Mouse (Mus musculus) forebrain, embryonic 13.5 days (tissue): ENCODE data around the gene F2rl1. TPM values are rescaled to one million over a fixed set of nuclear protein-coding genes. Genes with fewer than 3 reads are reported as not detected.

Experiments used
- ATAC-seq: fragments of 200-750 bp; cut with Nextera tagmentation; 2 replicates; pipeline ENCODE4 v1.8.0; 2017
- H3K27ac ChIP-seq: fragments of 300-500 bp; sonication (generic); 2 replicates; pipeline ENCODE4 v1.5.1; 2015; ENCODE audit warnings: inconsistent platforms, mild to moderate bottlenecking, moderate library complexity
- H3K27me3 ChIP-seq: fragments of 300-500 bp; sonication (generic); 2 replicates; pipeline ENCODE4 v1.6.1; 2015; ENCODE audit warnings: mild to moderate bottlenecking, inconsistent platforms
- H3K36me3 ChIP-seq: fragments of 300-500 bp; sonication (generic); 2 replicates; pipeline ENCODE4 v1.6.1; 2015; ENCODE audit warnings: mild to moderate bottlenecking, inconsistent platforms; ENCODE audit not compliant: poor library complexity, severe bottlenecking
- H3K4me1 ChIP-seq: fragments of 300-500 bp; sonication (generic); 2 replicates; pipeline ENCODE4 v1.6.1; 2015; ENCODE audit warnings: inconsistent platforms
- H3K4me2 ChIP-seq: fragments of 300-500 bp; sonication (generic); 2 replicates; pipeline ENCODE4 v1.6.1; 2015; ENCODE audit warnings: inconsistent platforms, mild to moderate bottlenecking, moderate library complexity
- H3K4me3 ChIP-seq: fragments of 300-500 bp; sonication (generic); 2 replicates; pipeline ENCODE4 v1.5.1; 2015; ENCODE audit warnings: mild to moderate bottlenecking, inconsistent platforms
- H3K9ac ChIP-seq: fragments of 300-500 bp; sonication (generic); 2 replicates; pipeline ENCODE4 v1.6.1; 2015; ENCODE audit warnings: mild to moderate bottlenecking, inconsistent platforms
- H3K9me3 ChIP-seq: fragments of 300-500 bp; sonication (generic); replicated peaks from 2 replicates; pipeline ENCODE4 v1.6.1; 2016; ENCODE audit warnings: inconsistent platforms
- WGBS: fragments of 180-500 bp; shearing (Covaris S2); methylation state at CpG from one replicate; pipeline ENCODE4 v1.1.7; 2015; 5-methylcytosine and 5-hydroxymethylcytosine counted together
- polyA plus RNA-seq: library from polyadenylated mRNA; unstranded; fragments of >200 nt; fragmentation: Nextera tagmentation; extraction: Ambion mirVana; gene quantifications from 2 replicates; pipeline ENCODE4 v1.2.1, GENCODE M21; 2015

The F2rl1 gene
- 0.08 TPM in 1 of 2 replicates, not detected in the other for polyA plus RNA-seq

DNA sequence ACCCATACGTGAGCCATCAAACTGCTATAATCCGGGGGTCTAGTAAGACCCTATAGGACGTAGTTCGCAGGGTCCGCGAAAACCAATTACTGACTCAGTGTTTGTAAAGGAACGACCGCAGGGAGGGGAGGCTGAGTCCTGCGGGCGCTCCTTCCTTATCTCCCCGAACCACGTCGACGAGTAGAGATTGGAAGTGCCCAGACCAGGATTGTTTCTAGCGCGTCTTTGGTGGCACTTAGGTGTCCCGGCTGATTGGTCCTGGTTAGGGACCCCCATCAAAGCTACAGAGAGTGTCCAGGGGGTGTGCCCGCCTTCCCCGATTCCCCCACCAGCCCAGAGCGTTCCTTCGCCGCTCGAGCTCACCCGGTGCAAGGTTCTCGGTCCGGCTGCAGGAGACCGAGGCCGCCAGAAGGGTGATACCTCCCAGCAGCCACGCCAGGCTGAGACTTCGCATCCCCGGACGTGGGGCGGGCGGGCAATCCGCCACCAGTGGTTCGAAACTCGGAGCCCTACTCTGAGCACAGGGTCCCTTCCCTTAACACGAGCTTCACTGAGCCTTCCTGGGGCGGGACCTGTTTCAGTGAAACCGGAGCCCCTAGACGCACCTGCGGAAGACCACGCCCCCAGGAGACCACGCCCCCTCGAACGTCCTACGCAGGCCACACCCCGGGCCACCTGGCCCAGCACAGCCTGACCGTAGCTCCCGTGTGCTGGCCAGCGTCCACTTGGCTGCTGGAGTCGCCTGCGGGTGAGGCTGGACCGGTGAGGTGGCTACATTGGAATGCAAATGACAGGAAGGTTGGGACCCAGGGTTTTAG lies at the start of gene F2rl1:
Gene F2rl1, minus strand, starts transcription at position 554 of the 818 bp plus-strand sequence.
- peak within 1 kb of the TSS; percentile 49 for H3K9ac ChIP-seq
- peak within 1 kb of the TSS; percentile 40 for H3K4me3 ChIP-seq
- peaks cover 17% of the 10 kb centered on the region for H3K4me1 ChIP-seq
- no peak within 1 kb of the TSS for H3K27ac ChIP-seq
- peaks cover 51% of the 10 kb centered on the region for H3K27me3 ChIP-seq
- peak within 1 kb of the TSS; percentile 73 for H3K4me2 ChIP-seq
- H3K36me3 ChIP-seq = no peaks in the 10 kb centered on the region
- under 1% methylated on average over 54 of the region's 54 CpGs for WGBS
- peak; percentile 57 for ATAC-seq
- H3K9me3 ChIP-seq = no peaks in the 10 kb centered on the region

DNA sequence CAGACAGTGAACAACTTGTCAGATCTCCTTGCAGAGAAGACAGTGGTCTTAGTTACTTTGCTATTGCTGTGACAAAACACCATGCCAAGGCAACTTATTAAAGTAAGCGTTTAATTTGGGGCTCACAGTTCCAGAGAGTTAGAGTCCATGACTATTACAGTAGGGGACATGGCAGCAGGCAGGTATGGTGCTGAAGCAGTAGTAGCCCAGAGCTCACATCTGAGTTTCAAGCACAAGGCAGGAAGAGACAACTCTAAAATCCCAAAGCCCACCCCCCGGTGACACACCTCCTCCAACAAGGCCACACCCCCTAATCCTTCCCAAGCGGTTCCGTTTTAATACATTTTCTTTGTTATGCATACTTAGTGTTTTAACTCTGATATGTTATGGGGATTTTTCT lies 45.9 kb upstream of the F2rl1 start:
- Histone ChIP-seq H3K4me1 (no peaks in the 10 kb centered on the region), H3K36me3 (no peaks in the 10 kb centered on the region), H3K4me3 (no peak overlapping the region), H3K9me3 (no peaks in the 10 kb centered on the region; the same call in 1 of the 2 replicates), H3K27me3 (no peaks in the 10 kb centered on the region), H3K9ac (no peak overlapping the region), H3K27ac (no peak overlapping the region), H3K4me2 (no peak overlapping the region)
- WGBS = 95% methylated on average over 4 of the region's 4 CpGs
- ATAC-seq = no peak

DNA sequence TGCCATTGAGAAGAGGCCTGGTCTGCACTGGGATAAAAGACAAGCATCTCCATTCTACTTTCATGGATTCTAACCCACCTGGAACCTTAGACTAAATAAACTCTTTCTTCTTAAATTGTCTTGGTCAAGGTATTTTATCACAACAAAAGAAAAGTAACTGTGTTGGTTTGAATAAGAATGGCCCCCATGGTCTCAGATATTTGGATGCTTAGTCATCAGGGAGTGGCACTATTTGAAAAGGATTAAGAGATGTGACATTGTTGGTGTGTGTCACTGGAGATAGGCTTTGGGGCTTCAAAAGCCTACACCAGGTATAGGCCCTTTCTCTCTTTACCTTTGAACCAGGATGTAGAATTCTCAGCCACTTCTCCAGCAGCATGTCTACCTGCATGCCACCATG lies 44.3 kb upstream of the F2rl1 start:
- Histone ChIP-seq H3K4me2 (no peak overlapping the region), H3K9me3 (no peaks in the 10 kb centered on the region; the same call in 1 of the 2 replicates), H3K4me1 (no peaks in the 10 kb centered on the region), H3K27me3 (no peaks in the 10 kb centered on the region), H3K9ac (no peak overlapping the region), H3K4me3 (no peak overlapping the region), H3K36me3 (no peaks in the 10 kb centered on the region), H3K27ac (no peak overlapping the region)
- no peak for ATAC-seq

DNA sequence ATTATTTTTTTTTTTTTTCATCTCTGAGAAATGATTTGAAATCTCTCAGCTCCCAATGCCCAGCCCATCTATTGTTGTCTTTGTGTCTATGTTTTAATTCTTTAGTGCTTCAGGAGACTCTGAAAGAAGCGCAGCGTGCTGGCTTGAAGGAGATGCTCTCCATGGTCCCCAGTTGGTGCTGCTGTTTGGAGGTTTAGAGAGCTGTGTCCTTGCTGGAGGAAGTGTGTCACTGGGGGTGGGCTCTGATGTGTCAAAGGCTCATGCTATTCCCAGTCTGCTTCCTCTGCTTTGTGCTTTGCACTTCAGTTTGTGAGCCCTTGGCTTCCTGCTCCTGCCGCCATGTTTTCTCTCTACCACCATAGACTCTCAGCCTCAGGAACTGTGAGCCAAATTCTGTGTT lies 43.3 kb upstream of the F2rl1 start:
- Histone ChIP-seq H3K27me3 (no peaks in the 10 kb centered on the region), H3K4me1 (no peaks in the 10 kb centered on the region), H3K9me3 (no peaks in the 10 kb centered on the region; the same call in 1 of the 2 replicates), H3K9ac (no peak overlapping the region), H3K4me2 (no peak overlapping the region), H3K36me3 (no peaks in the 10 kb centered on the region), H3K4me3 (no peak overlapping the region), H3K27ac (no peak overlapping the region)
- WGBS = 94% methylated on average over 3 of the region's 3 CpGs
- ATAC-seq = no peak

DNA sequence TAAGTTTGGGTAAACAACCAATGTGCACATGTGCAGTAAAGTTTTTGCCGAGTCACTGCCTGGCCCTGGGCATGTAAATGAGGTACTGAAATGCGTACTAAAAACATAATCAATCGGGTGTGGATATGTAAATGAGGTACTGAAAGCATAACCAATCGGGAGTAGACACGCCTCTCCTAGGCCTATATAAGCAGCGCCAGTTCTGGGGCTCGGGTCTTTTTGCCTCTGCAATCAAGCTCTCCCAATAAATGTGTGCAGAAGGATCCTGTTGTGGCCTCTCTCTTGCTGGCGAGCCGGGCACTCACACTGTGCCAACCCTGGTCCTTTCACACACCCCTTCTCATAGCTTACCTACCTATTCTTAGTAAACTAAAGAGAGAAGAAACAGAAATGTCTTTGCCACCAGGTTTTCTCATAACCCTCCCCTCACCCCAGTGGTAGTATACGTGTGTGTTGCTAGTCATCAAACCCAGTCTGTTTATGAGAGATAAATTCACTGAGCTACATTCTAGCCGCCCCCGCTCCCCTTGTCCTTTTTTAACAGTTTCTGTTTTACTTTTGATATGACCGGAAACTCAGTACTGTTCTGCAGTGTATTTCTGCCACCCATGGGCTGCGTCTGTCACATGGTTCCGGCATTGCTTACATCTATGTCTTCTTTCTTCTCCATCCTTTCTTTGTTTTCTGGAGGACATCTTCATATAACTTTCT lies 42.0 kb upstream of the F2rl1 start:
- Histone ChIP-seq H3K36me3 (no peaks in the 10 kb centered on the region), H3K27ac (no peak overlapping the region), H3K27me3 (no peaks in the 10 kb centered on the region), H3K9me3 (no peaks in the 10 kb centered on the region; the same call in 1 of the 2 replicates), H3K9ac (no peak overlapping the region), H3K4me3 (no peak overlapping the region), H3K4me1 (no peaks in the 10 kb centered on the region), H3K4me2 (no peak overlapping the region)
- WGBS = 95% methylated on average over 15 of the region's 15 CpGs
- ATAC-seq = no peak

DNA sequence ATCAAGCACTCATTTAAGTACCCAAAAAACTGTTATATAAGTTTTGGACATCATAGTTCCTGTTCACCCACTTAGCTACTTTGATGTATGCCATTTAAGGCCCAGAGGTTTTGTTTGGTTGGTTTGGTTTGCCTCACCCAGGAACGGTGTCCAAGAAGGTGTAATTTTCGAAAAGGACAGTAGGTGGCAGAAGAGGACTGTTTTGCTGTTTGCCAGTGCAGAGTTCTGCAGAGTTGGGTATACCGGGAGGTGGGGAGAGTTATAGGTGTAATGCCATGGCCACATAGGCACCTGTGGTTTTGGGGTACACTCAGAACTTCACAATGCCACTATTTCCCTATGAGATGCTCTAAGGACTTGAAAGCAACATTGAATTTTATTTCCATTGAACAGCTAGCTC lies 38.7 kb upstream of the F2rl1 start:
- H3K4me1 ChIP-seq = no peaks in the 10 kb centered on the region
- no peak overlapping the region for H3K4me3 ChIP-seq
- H3K4me2 ChIP-seq = no peak overlapping the region
- H3K9ac ChIP-seq = no peak overlapping the region
- no peaks in the 10 kb centered on the region for H3K27me3 ChIP-seq
- peak; percentile 93 for ATAC-seq
- H3K9me3 ChIP-seq = no peaks in the 10 kb centered on the region
- no peaks in the 10 kb centered on the region for H3K36me3 ChIP-seq
- 3% methylated on average over 3 of the region's 3 CpGs for WGBS
- no peak overlapping the region for H3K27ac ChIP-seq

DNA sequence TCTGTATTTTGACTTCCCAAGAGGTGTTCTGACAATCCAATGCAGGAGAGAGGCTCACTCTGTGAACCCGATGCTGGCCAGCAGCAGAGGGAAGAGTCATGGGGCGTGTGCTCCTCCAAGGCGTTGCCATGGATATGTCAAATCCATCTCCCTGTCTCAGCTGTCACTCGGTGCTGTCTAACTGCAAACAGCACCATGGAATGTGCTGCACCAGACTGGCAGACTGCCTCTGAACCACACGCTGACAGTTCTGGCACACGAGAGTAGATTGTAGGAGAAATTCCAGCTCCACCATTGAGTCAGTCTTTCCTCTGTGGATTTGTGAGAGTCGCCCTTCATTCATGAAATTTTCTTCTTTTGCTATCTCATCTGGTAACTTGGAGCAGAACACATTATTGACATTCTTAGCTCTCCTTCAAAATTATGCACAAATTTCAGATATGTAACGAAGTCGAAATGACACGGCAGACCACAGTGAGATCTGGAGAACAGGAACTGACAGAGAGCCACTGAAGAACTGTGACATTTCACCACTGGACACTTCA lies 38.1 kb upstream of the F2rl1 start:
- ATAC-seq = peak; percentile 78
- no peaks in the 10 kb centered on the region for H3K27me3 ChIP-seq
- no peaks in the 10 kb centered on the region for H3K9me3 ChIP-seq
- H3K9ac ChIP-seq = no peak overlapping the region
- H3K36me3 ChIP-seq = no peaks in the 10 kb centered on the region
- no peak overlapping the region for H3K27ac ChIP-seq
- H3K4me1 ChIP-seq = no peaks in the 10 kb centered on the region
- no peak overlapping the region for H3K4me3 ChIP-seq
- H3K4me2 ChIP-seq = no peak overlapping the region
- WGBS = 62% methylated on average over 10 of the region's 10 CpGs

DNA sequence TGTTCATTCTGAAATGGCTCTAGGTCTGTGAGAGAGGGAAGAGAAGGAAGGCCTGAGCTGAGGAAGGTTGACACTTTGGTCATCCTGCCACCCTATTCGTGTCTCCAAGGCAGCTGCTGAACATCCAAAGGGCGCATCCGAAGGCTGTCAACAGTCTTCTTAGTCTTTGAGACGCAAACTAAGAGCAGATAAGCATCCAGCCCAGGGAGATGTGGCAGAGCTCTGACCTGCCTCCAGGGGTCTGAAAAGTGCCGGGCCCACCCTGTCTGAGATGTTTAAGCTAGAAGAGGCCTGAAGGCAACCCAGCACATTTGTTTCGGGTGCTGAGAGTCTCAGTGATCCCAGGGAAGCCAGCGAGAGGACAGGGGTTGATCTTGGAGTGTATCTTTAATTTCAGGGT lies 32.3 kb upstream of the F2rl1 start:
- no peak for ATAC-seq
- Histone ChIP-seq H3K9ac (no peak overlapping the region), H3K4me1 (no peaks in the 10 kb centered on the region), H3K36me3 (no peaks in the 10 kb centered on the region), H3K4me2 (no peak overlapping the region), H3K4me3 (no peak overlapping the region), H3K9me3 (no peaks in the 10 kb centered on the region), H3K27me3 (no peaks in the 10 kb centered on the region), H3K27ac (no peak overlapping the region)
- 86% methylated on average over 7 of the region's 7 CpGs for WGBS

DNA sequence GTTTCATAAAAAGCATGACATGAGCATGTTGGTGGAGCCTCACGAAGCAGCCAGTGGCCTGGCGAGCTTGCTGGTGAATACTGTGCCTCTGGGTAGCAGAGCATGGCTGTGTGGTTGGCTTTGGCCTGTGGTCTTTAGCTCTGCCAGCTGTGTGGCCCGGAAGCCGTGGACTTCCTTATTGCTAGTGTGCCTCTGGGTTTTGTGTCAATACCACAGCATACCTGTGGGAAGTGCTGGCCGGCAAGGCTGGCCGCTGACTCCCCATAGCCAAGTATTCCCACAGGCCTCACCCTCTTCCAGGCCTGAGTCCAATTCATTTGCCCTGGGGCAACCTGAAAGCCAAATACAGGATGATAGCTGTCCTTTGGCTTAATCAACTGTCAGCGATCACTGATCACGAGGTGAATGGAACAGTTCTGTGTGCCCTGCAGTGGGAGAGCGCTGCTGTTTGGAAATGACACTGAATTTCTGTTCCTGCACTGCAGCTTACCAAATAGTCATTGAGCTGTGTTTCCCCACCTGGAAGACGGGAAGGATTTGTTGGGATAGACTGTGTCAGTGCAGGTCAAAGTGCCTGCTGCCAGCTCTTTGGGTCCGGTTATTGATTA lies 29.0 kb upstream of the F2rl1 start:
- no peak overlapping the region for H3K4me2 ChIP-seq
- WGBS = 84% methylated on average over 11 of the region's 11 CpGs
- no peak overlapping the region for H3K4me3 ChIP-seq
- no peak overlapping the region for H3K9ac ChIP-seq
- H3K9me3 ChIP-seq = no peaks in the 10 kb centered on the region
- ATAC-seq = no peak
- no peaks in the 10 kb centered on the region for H3K36me3 ChIP-seq
- no peak overlapping the region for H3K27ac ChIP-seq
- peaks cover 6% of the 10 kb centered on the region for H3K4me1 ChIP-seq
- H3K27me3 ChIP-seq = no peaks in the 10 kb centered on the region

DNA sequence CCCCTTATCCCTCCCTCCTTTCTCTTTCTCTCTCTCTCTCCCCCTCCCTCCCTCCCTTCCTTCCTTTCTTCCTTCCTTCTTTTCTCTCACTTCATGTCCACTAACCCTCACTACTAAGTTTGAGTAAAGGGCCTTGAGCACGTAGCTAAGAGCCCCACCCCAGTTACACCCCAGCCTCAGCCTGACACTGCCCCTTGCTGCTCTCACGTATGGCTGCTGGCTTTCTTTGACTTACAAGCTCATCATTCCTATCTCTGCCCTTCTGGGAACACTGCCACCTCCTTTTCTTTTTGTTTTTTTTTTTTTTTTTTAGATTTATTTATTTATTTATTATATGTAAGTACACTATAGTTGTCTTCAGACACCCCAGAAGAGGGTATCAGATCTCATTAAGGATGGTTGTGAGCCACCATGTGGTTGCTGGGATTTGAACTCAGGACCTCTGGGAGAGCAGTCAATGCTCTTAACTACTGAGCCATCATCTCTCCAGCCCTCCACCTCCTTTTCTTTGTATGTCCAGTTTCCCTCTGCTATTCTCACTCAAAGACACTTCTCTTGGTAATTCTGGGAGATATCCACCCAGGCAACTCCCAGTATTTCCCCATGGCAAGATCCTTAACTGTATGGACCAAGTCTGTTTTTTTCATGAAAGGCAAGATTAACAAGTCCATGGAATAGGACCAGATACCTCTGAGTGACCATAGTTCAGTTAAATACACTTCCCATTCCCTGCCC lies 25.8 kb upstream of the F2rl1 start:
- ATAC-seq = no peak
- H3K4me3 ChIP-seq = no peak overlapping the region
- no peaks in the 10 kb centered on the region for H3K9me3 ChIP-seq
- H3K36me3 ChIP-seq = no peaks in the 10 kb centered on the region
- no peak overlapping the region for H3K9ac ChIP-seq
- no peak overlapping the region for H3K4me2 ChIP-seq
- H3K4me1 ChIP-seq = peaks cover 23% of the 10 kb centered on the region
- H3K27ac ChIP-seq = no peak overlapping the region
- no peaks in the 10 kb centered on the region for H3K27me3 ChIP-seq
- WGBS = 80% methylated on average over 2 of the region's 2 CpGs

DNA sequence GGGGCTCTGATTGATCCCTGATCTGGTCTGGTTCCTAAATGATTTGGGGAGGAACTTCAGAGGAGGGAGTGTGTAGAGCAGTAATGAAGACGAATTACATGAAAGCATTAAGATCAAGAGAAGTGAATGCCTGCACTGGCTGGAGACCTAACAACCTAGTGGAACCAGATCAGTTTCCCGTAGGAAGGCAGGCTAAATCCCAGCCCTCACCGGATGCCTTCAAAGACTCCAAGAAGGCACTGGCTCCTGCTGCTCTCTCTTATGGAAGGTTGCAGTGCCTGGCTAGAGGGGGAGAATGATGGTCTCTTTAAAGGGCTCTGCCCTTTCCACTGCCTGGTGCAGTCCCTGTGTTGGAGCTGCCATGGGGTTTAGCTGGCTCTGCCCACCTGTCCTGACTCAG lies 24.4 kb upstream of the F2rl1 start:
- H3K27ac ChIP-seq = no peak overlapping the region
- peak overlapping the region; percentile 47; the same call in 1 of the 2 replicates for H3K4me2 ChIP-seq
- H3K4me1 ChIP-seq = peaks cover 23% of the 10 kb centered on the region
- no peaks in the 10 kb centered on the region for H3K36me3 ChIP-seq
- H3K27me3 ChIP-seq = no peaks in the 10 kb centered on the region
- no peak overlapping the region; the same call in 1 of the 2 replicates for H3K9ac ChIP-seq
- H3K9me3 ChIP-seq = no peaks in the 10 kb centered on the region
- WGBS = 13% methylated on average over 3 of the region's 3 CpGs
- H3K4me3 ChIP-seq = no peak overlapping the region
- ATAC-seq = no peak
